Comparison of ENCODE assay signal across 9 mouse cellular contexts in the genomic region with DNA sequence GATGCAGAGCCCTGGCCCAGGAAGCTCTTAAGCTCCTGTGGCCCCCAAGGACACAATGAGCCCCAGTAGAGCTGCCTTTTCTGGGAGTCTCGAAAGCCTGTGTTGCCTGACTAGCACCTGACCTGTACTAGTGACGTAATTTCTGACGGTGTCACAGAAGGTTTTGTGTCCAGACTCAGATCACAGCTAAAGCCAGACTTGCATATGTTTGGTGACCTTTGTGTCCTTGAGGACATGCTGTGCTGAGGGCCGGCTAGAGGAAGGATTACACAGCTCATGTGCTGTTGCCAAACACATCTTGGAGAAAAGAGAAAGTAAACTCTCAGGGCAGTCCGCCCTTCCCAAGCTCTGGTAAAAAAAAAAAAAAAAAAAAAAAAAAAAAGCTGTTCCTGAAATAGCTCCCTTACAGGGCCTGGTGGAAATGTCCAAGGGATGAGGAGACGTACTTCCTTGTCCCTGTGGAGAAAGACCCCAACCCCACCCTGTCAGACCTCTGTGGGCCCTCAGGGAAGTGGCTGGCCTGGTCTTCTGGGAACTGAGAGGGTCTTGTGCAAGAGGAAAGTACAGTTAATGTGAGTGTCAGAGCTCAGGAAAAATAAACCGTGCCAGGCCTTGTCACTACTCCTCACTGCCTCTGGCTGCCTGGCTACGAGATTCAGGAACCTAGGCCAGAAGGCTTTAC. TPM values are rescaled to one million over a fixed set of nuclear protein-coding genes. Genes with fewer than 3 reads are reported as not detected.
A peak's percentile ranks its signal among the peaks of the same experiment; 100 is the strongest.
DNase-seq lines count a peak whose midpoint lies in the region; TF ChIP-seq lines count a peak whose summit lies in the region.
"Had no signal": no experiment of that assay in that cellular context is flagged by ENCODE, and none has a peak within 500 bp of the region (broad histone marks: within the 10 kb centered on the region; RNA-seq: fewer than 3 reads in every experiment).

No protein-coding gene starts in this region.

- no peak for TF ChIP-seq EP300 in CH12.LX (IDR thresholded peaks at IDR 0.05; ENCODE audit: low read length)

- H3K9me3 ChIP-seq in CH12.LX (replicated peaks; ENCODE audit: low read length): no peaks in the 10 kb centered on the region
- H3K9me3 ChIP-seq: embryonic facial prominence, embryonic 15.5 days had no signal

- no peaks in the 10 kb centered on the region for H3K79me2 ChIP-seq in CH12.LX (replicated peaks; ENCODE audit: control insufficient read depth, extremely low read depth, insufficient read depth, poor library complexity, severe bottlenecking)

- dilution Hi-C loops in CH12.LX (cut with MboI; ENCODE audit: extremely low pct_ligation_motif_present, extremely low pct_unique_long_range_greater_than_20kb, low sequenced_read_pairs): no loop called here

- peaks cover 6 to 38% of the 10 kb centered on the region in 2 experiments; a peak in 3 of 4 replicates for H3K4me1 ChIP-seq in CH12.LX (ENCODE audit: control insufficient read depth in 1 of 2, insufficient read depth in 2 of 2)
- H3K4me1 ChIP-seq: embryonic facial prominence, embryonic 15.5 days had no signal

- DNase-seq in 3T3-L1 (ENCODE audit: low read depth, low spot score): peak; percentile 12
- DNase-seq in CH12.LX (ENCODE audit: extremely low read depth): no peak
- peak; percentile 78 to 85 for DNase-seq in heart, adult 18-20 months
- DNase-seq in kidney, postnatal 10 days: peak; percentile 43
- DNase-seq in urinary bladder, postnatal 25 days (ENCODE audit: low spot score): no peak
- DNase-seq in layer of hippocampus, postnatal 10 days (ENCODE audit: low spot score in 2 of 2): no peak
- DNase-seq in layer of hippocampus, postnatal 14 days (ENCODE audit: low spot score in 2 of 2): no peak
- no peak for DNase-seq in frontal cortex, postnatal 36 days (ENCODE audit: low spot score in 2 of 2)

- TF ChIP-seq RAD21 in CH12.LX (IDR thresholded peaks at IDR 0.05; ENCODE audit: low read depth, low read length): no peak

- in situ Hi-C loops in CH12.LX (cut with MboI; ENCODE audit: low pct_ligation_motif_present, low pct_unique_long_range_greater_than_20kb, low sequenced_read_pairs): no loop called here

- TF ChIP-seq POLR2A in CH12.LX (IDR thresholded peaks at IDR 0.05; ENCODE audit: low read depth, low read length): no peak

- no peak overlapping the region for H3K9ac ChIP-seq in CH12.LX (ENCODE audit: insufficient read depth, low read depth)
- H3K9ac ChIP-seq: embryonic facial prominence, embryonic 15.5 days had no signal

- H3K27ac ChIP-seq in CH12.LX (ENCODE audit: insufficient read depth, low read depth): no peak overlapping the region
- H3K27ac ChIP-seq: embryonic facial prominence, embryonic 15.5 days had no signal

- H3K27me3 ChIP-seq in CH12.LX (replicated peaks): peaks cover 17% of the 10 kb centered on the region
- H3K27me3 ChIP-seq: embryonic facial prominence, embryonic 15.5 days had no signal

- H3K4me3 ChIP-seq in CH12.LX (replicated peaks in 1 of 3; ENCODE audit: low read depth in 2 of 3, low read length in 2 of 3, poor library complexity in 1 of 3): no peak overlapping the region
- H3K4me3 ChIP-seq: embryonic facial prominence, embryonic 15.5 days had no signal

- no peak overlapping the region for H3K4me2 ChIP-seq in CH12.LX (ENCODE audit: insufficient read depth, low read depth, poor library complexity, severe bottlenecking)
- H3K4me2 ChIP-seq: embryonic facial prominence, embryonic 15.5 days had no signal

- TF ChIP-seq CTCF in CH12.LX (conservative IDR thresholded peaks at IDR 0.05 in 1 of 2, IDR thresholded peaks at IDR 0.05 in 1 of 2; ENCODE audit: low read depth in 2 of 2, low read length in 2 of 2): no peak

- no peaks in the 10 kb centered on the region for H3K36me3 ChIP-seq in CH12.LX (replicated peaks in 1 of 2; ENCODE audit: control insufficient read depth in 1 of 2, insufficient read depth in 1 of 2, low read length in 1 of 2)
- H3K36me3 ChIP-seq: embryonic facial prominence, embryonic 15.5 days had no signal

TF ChIP-seq in CH12.LX, 34 proteins besides CTCF, POLR2A, EP300 and RAD21:
- TF ChIP-seq TBP (conservative IDR thresholded peaks at IDR 0.05; ENCODE audit: low read depth, low read length) (no peak), ZNF384 (IDR thresholded peaks at IDR 0.05; ENCODE audit: low read depth, low read length) (peak; percentile 76)
TF ChIP-seq in CH12.LX: peak in this region for 1.

RNA-seq across cellular contexts. Expression of gene Med9, which starts 45.8 kb away (rescaled TPM):
- total RNA-seq in CH12.LX (2012; rRNA removed) (32.9 and 35.5 TPM in 2 replicates), CH12.LX (2014; rRNA removed) (36.8 and 43.3 TPM in 2 replicates)
- 35.1 and 41.6 TPM in 2 replicates for polyA plus RNA-seq in CH12.LX (2012; ENCODE audit: insufficient read length, low read depth)
- 10 to 100 TPM; 26.8 to 27.0 TPM for total RNA-seq in heart, adult 18-20 months (2021)
- total RNA-seq in layer of hippocampus, postnatal 10 days (2021): 10 to 100 TPM; 25.0 to 28.3 TPM
- 10 to 100 TPM; 30.2 to 31.9 TPM for total RNA-seq in layer of hippocampus, postnatal 14 days (2021)

Comparison
In these comparisons a context has a peak if more than half of its experiments do, and no peak if none do; other contexts are left out.
1. DNase-seq: peak in 3T3-L1 (single experiment), heart, adult 18-20 months (2 of 2) and kidney, postnatal 10 days (single experiment); none in CH12.LX (single experiment), urinary bladder, postnatal 25 days (single experiment), layer of hippocampus, postnatal 10 days (0 of 2), layer of hippocampus, postnatal 14 days (0 of 2) and frontal cortex, postnatal 36 days (0 of 2).